Mouse (Mus musculus) neural tube, embryonic 11.5 days (tissue): ENCODE measurements at regions not wholly inside any gene's neighbourhood (a gene's known extent, or its start where the extent isn't known, plus 50 kb on each side); places are given as distances from the start of the nearest gene placed in this dataset.

Experiments used
- ATAC-seq: fragments of 200-750 bp; cut with Nextera tagmentation; 2 replicates; pipeline ENCODE4 v1.8.0; 2017; ENCODE audit warnings: moderate number of reproducible peaks, mild to moderate bottlenecking, moderate TSS enrichment, moderate library complexity; ENCODE audit not compliant: insufficient read depth, low FRiP score, low TSS enrichment
- DNase-seq: peaks from one replicate; pipeline ENCODE4 v3.0.0-alpha.2; 2015; ENCODE audit warnings: low spot score
- H3K27ac ChIP-seq: fragments of 300-500 bp; sonication (generic); 2 replicates; pipeline ENCODE4 v1.5.1; 2014; ENCODE audit warnings: low read depth, mild to moderate bottlenecking, low read length
- H3K27me3 ChIP-seq: fragments of 300-500 bp; sonication (generic); 2 replicates; pipeline ENCODE4 v1.6.1; 2014; ENCODE audit warnings: mild to moderate bottlenecking, low read length, mixed read lengths; ENCODE audit not compliant: control insufficient read depth, insufficient read depth
- H3K36me3 ChIP-seq: fragments of 300-500 bp; sonication (generic); 2 replicates; pipeline ENCODE4 v1.6.1; 2014; ENCODE audit warnings: mild to moderate bottlenecking, low read length, moderate library complexity, mixed read lengths; ENCODE audit not compliant: control insufficient read depth, insufficient read depth
- H3K4me1 ChIP-seq: fragments of 300-500 bp; sonication (generic); 2 replicates; pipeline ENCODE4 v1.6.1; 2014; ENCODE audit warnings: low read length, mixed read lengths; ENCODE audit not compliant: control insufficient read depth, insufficient read depth
- H3K4me2 ChIP-seq: fragments of 300-500 bp; sonication (generic); 2 replicates; pipeline ENCODE4 v1.6.1; 2014; ENCODE audit warnings: low read depth, mild to moderate bottlenecking, moderate library complexity
- H3K4me3 ChIP-seq: fragments of 300-500 bp; sonication (generic); 2 replicates; pipeline ENCODE4 v1.5.1; 2014; ENCODE audit warnings: low read depth, low read length
- H3K9ac ChIP-seq: fragments of 300-500 bp; sonication (generic); 2 replicates; pipeline ENCODE4 v1.6.1; 2014; ENCODE audit warnings: mild to moderate bottlenecking, low read length
- H3K9me3 ChIP-seq: fragments of 300-500 bp; sonication (generic); 2 replicates; pipeline ENCODE4 v1.6.1; 2016; ENCODE audit warnings: low read length; ENCODE audit not compliant: control insufficient read depth
- WGBS: fragments of 180-500 bp; shearing (Covaris S2); extraction: QIAGEN DNeasy Blood & Tissue Kit; methylation state at CpG from one replicate; pipeline ENCODE4 v1.1.7; 2014; 5-methylcytosine and 5-hydroxymethylcytosine counted together

DNA sequence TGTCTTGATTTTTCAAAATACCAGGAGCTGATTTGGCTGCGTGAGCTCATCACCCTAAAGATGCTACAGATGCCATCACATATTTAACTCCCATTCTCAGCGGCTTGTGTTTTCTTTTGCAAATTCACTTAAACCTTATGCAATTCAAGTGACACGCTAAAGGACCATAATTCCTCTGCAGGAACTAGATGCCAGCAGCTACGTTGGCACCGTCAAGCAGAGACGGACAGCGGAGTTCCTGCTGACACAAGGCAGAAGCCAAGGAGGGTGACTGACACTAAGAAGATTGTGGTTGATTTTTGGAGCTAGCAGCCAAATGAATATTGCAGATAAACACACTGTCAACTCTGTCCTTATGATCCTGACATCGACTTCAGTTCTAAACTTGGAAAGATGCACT, 547.7 kb upstream of the Adam24 start:
- 93% methylated on average over 8 of the region's 8 CpGs for WGBS
- H3K27ac ChIP-seq = no peak overlapping the region
- no peak overlapping the region for H3K9ac ChIP-seq
- no peak overlapping the region for H3K4me3 ChIP-seq
- no peaks in the 10 kb centered on the region for H3K9me3 ChIP-seq
- no peak for DNase-seq
- no peak overlapping the region for H3K4me2 ChIP-seq
- H3K4me1 ChIP-seq = no peaks in the 10 kb centered on the region
- no peak for ATAC-seq
- no peaks in the 10 kb centered on the region for H3K36me3 ChIP-seq
- no peaks in the 10 kb centered on the region for H3K27me3 ChIP-seq

- no peaks in the 10 kb centered on the region for H3K27me3 ChIP-seq
- no peak overlapping the region for H3K27ac ChIP-seq
- no peaks in the 10 kb centered on the region for H3K36me3 ChIP-seq
- H3K9ac ChIP-seq = no peak overlapping the region
- DNase-seq (peak; percentile 61), ATAC-seq (peak; percentile 58; the same call in 1 of the 2 replicates)
- no peak overlapping the region for H3K4me2 ChIP-seq
- WGBS = 29% methylated on average over 9 of the region's 9 CpGs
- H3K4me1 ChIP-seq = no peaks in the 10 kb centered on the region
- H3K4me3 ChIP-seq = no peak overlapping the region
- H3K9me3 ChIP-seq = no peaks in the 10 kb centered on the region
Measured at GRCm38 (mm10) chr8:40132662-40133257, 542.1 kb upstream of the Adam24 start.

GRCm38 (mm10) chr8:40150911-40151797, 523.7 kb upstream of the Adam24 start:
- Histone ChIP-seq H3K4me1 (0 out of 2 replicates have a peak, but pooled peaks cover 4% of the 10 kb centered on the region), H3K4me2 (peak overlapping the region; percentile 44), H3K36me3 (no peaks in the 10 kb centered on the region), H3K27ac (no peak overlapping the region), H3K4me3 (no peak overlapping the region), H3K27me3 (no peaks in the 10 kb centered on the region), H3K9ac (peak overlapping the region; percentile 31; the same call in 1 of the 2 replicates), H3K9me3 (no peaks in the 10 kb centered on the region)
- DNase-seq = peak; percentile 83
- ATAC-seq = peak; percentile 86
- WGBS = 13% methylated on average over 21 of the region's 21 CpGs

DNA sequence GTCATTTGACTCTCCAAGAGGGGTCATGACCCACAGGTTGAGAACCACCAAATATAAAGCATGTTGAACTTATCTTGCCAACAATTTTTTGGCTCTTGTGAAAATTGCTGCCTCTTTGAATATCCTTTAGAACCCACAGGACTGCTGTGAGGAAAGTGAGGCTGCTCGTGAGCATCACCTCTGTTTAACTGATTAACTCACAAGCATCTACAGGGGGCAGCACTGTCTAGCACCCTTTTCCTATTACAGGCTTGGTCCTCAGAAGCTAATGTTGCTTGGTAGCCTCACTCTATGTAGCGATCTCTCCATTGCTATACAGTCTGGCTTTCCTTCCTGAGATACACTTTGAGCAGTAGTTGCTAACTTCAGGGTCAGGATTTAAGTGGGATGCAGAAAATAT, 522.4 kb upstream of the Adam24 start:
- ATAC-seq (no peak), DNase-seq (no peak)
- Histone ChIP-seq H3K4me3 (no peak overlapping the region), H3K4me1 (0 out of 2 replicates have a peak, but pooled peaks cover 4% of the 10 kb centered on the region), H3K4me2 (no peak overlapping the region), H3K27ac (no peak overlapping the region), H3K9me3 (no peaks in the 10 kb centered on the region), H3K9ac (no peak overlapping the region), H3K36me3 (no peaks in the 10 kb centered on the region), H3K27me3 (no peaks in the 10 kb centered on the region)
- 70% methylated on average over 2 of the region's 2 CpGs for WGBS

GRCm38 (mm10) chr8:40186715-40187583, 487.9 kb upstream of the Adam24 start:
- Histone ChIP-seq H3K4me2 (peak overlapping the region; percentile 35), H3K9ac (no peak overlapping the region), H3K36me3 (no peaks in the 10 kb centered on the region), H3K27ac (no peak overlapping the region), H3K4me1 (no peaks in the 10 kb centered on the region), H3K4me3 (peak overlapping the region; percentile 18; the same call in 1 of the 2 replicates), H3K9me3 (no peaks in the 10 kb centered on the region), H3K27me3 (no peaks in the 10 kb centered on the region)
- peak; percentile 21 for DNase-seq
- 34% methylated on average over 16 of the region's 17 CpGs for WGBS
- peak; percentile 66; the same call in 1 of the 2 replicates for ATAC-seq

- no peaks in the 10 kb centered on the region for H3K27me3 ChIP-seq
- H3K36me3 ChIP-seq = no peaks in the 10 kb centered on the region
- DNase-seq (peak; percentile 56), ATAC-seq (peak; percentile 56; the same call in 1 of the 2 replicates)
- no peaks in the 10 kb centered on the region for H3K9me3 ChIP-seq
- H3K27ac ChIP-seq = no peak overlapping the region
- H3K9ac ChIP-seq = no peak overlapping the region
- no peaks in the 10 kb centered on the region for H3K4me1 ChIP-seq
- peak overlapping the region; percentile 35 for H3K4me2 ChIP-seq
- 6% methylated on average over 5 of the region's 5 CpGs for WGBS
- no peak overlapping the region for H3K4me3 ChIP-seq
Measured at GRCm38 (mm10) chr8:40187584-40187934, 487.3 kb upstream of the Adam24 start.

DNA sequence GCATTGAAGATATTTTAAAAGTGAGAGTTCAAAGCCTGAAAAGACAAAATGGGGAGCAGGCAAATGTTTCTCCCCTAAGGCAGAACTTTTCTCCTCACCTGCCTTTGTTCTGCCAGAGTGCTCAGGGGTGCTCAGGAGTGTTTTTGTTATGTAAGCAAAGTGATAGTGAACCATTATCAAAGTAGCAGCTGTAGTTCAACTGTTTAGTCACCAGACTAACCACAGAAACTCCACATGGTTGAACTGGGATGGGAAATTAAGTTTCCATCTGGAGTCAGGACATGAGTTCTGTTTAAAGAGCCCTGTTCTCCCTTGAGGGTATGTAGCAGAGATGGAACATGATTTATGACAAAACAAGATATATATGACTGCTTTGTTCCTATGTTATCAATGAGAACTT, 482.6 kb upstream of the Adam24 start:
- Histone ChIP-seq H3K4me2 (no peak overlapping the region), H3K9me3 (no peaks in the 10 kb centered on the region), H3K4me1 (no peaks in the 10 kb centered on the region), H3K4me3 (no peak overlapping the region), H3K36me3 (no peaks in the 10 kb centered on the region), H3K27me3 (no peaks in the 10 kb centered on the region), H3K9ac (no peak overlapping the region), H3K27ac (no peak overlapping the region)
- ATAC-seq = no peak
- DNase-seq = no peak

DNA sequence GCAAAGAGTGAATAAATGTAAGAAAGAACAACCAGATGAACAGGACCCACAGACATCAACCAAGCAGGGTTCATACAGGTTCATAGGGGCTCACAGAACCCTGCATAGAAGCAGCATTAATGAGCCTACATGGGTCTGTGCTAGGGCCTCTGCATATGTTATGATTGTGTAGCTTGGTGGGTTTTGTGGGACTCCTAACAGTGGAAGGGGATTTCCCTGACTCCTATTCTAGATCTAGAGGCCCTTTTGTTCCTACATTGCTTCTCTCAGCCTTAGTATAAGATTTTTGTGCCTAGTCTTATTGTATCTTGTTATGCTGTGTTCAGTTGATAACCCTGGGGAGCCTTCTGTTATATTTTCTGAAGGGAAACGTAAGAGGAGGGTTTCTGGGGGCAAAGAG, 481.7 kb upstream of the Adam24 start:
- WGBS = 59% methylated on average over 1 of the region's 1 CpGs
- Histone ChIP-seq H3K9ac (no peak overlapping the region), H3K4me1 (no peaks in the 10 kb centered on the region), H3K4me3 (no peak overlapping the region), H3K27ac (no peak overlapping the region), H3K4me2 (no peak overlapping the region), H3K27me3 (no peaks in the 10 kb centered on the region), H3K9me3 (no peaks in the 10 kb centered on the region), H3K36me3 (no peaks in the 10 kb centered on the region)
- no peak for DNase-seq
- ATAC-seq = no peak
